Mouse (Mus musculus) cerebellum, adult 2 months (tissue): ENCODE data around the gene Anxa1.

ENCODE experiments used
- CTCF ChIP-seq: fragments of 200-500 bp; IDR thresholded peaks from 2 replicates; pipeline ENCODE4 v1.5.1; 2011; ENCODE audit warnings: low read depth, mild to moderate bottlenecking, control low read depth, low read length, moderate library complexity, borderline replicate concordance; ENCODE audit not compliant: insufficient read depth
- POLR2A ChIP-seq: fragments of 200-500 bp; IDR thresholded peaks from 2 replicates; pipeline ENCODE4 v1.6.1; 2011; ENCODE audit warnings: low read length, control low read depth, borderline replicate concordance; ENCODE audit not compliant: insufficient read depth

DNA sequence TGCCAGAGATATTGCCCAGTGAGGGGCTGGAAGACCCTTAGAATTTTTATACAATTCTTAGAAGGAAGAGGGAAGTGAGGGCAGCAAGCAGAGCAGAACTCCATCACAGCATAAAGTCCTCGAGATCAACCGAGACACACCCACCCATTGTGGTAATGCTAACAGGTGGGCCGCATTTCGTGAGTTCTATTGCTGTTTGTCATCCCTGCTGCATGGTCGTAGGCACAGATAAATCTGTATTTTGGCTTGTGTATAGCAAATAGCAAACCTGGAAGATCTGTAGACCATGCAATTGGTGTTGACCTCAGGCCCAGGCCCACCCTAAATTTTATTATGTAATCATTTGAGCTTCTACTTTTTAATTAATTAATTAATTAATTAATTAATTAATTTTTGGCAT, 43.2 kb upstream of the Anxa1 start:
- TF ChIP-seq CTCF (no peak), POLR2A (no peak)
